Mouse (Mus musculus) stomach, postnatal 0 days (tissue): Measurements from ENCODE around the gene Crygn. TPM values are rescaled to one million over a fixed set of nuclear protein-coding genes. Genes with fewer than 3 reads are reported as not detected.
A peak's percentile ranks its signal among the peaks of the same experiment; 100 is the strongest.

Experiments used
- ATAC-seq: fragments of 200-750 bp; cut with Nextera tagmentation; 2 replicates; pipeline ENCODE4 v1.8.0; 2017; ENCODE audit not compliant: low FRiP score, low TSS enrichment
- DNase-seq: peaks from one replicate; pipeline ENCODE4 v3.0.0-alpha.2; 2016; ENCODE audit warnings: low spot score
- H3K27ac ChIP-seq: fragments of 300-500 bp; sonication (generic); replicated peaks from 2 replicates; pipeline ENCODE4 v1.5.1; 2014; ENCODE audit warnings: mild to moderate bottlenecking, control low read depth
- H3K27me3 ChIP-seq: fragments of 300-500 bp; sonication (generic); 2 replicates; pipeline ENCODE4 v1.6.1; 2014; ENCODE audit warnings: low read length; ENCODE audit not compliant: control insufficient read depth, insufficient read depth
- H3K36me3 ChIP-seq: fragments of 300-500 bp; sonication (generic); 2 replicates; pipeline ENCODE4 v1.6.1; 2014; ENCODE audit warnings: low read length, mixed read lengths; ENCODE audit not compliant: control insufficient read depth, insufficient read depth
- H3K4me1 ChIP-seq: fragments of 300-500 bp; sonication (generic); replicated peaks from 2 replicates; pipeline ENCODE4 v1.6.1; 2014; ENCODE audit warnings: antibody characterized with exemption; ENCODE audit not compliant: control insufficient read depth, insufficient read depth
- H3K4me2 ChIP-seq: fragments of 300-500 bp; sonication (generic); replicated peaks from 2 replicates; pipeline ENCODE4 v1.6.1; 2014; ENCODE audit warnings: low read depth, mild to moderate bottlenecking, control low read depth, moderate library complexity
- H3K4me3 ChIP-seq: fragments of 300-500 bp; sonication (generic); 2 replicates; pipeline ENCODE4 v1.5.1; 2014; ENCODE audit warnings: low read depth, low read length, control low read depth
- H3K9ac ChIP-seq: fragments of 300-500 bp; sonication (generic); 2 replicates; pipeline ENCODE4 v1.6.1; 2014; ENCODE audit warnings: mild to moderate bottlenecking, low read length, control low read depth, mixed read lengths
- H3K9me3 ChIP-seq: fragments of 300-500 bp; sonication (generic); 2 replicates; pipeline ENCODE4 v1.6.1; 2016; ENCODE audit warnings: low read length; ENCODE audit not compliant: control insufficient read depth
- CTCF ChIP-seq: IDR thresholded peaks from 2 replicates; pipeline ENCODE4 v1.5.1; 2016; ENCODE audit warnings: antibody characterized with exemption, low read depth, mild to moderate bottlenecking, moderate library complexity
- EP300 ChIP-seq: optimal IDR thresholded peaks from 2 replicates; pipeline ENCODE3; 2016; ENCODE audit warnings: antibody characterized with exemption
- WGBS: fragments of 180-500 bp; shearing (Covaris S2); extraction: QIAGEN DNeasy Blood & Tissue Kit; methylation state at CpG from one replicate; pipeline ENCODE4 v1.1.7; 2014; 5-methylcytosine and 5-hydroxymethylcytosine counted together
- polyA plus RNA-seq: library from polyadenylated mRNA; unstranded; fragments of >200 nt; fragmentation: Nextera tagmentation; extraction: Ambion mirVana; gene quantifications from 2 replicates; pipeline ENCODE4 v1.2.1, GENCODE M21; 2015

The Crygn gene
- polyA plus RNA-seq, 1 experiment from 2014 or later: 3.0 TPM

DNA sequence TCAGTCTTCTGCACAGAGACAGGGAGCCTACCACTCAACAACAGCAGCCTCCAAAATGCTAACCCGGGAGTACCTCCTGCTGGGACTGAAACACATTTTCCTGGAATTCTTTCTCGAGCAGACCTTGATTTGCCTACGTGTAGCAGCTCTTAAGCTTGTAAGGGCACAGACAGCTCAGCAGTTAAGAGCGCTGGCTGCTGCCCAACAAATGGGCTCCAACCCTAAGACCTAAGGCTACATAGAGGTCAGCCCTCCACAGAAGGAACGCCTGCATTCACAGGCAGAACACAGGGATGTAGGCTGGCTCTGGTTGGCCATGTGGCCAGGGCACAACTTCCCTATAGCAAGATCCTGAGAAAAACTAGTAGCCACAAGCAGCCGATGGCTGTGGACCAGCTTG is 31.9 kb downstream of the Crygn start:
- H3K4me1 ChIP-seq: peaks cover 11% of the 10 kb centered on the region

DNA sequence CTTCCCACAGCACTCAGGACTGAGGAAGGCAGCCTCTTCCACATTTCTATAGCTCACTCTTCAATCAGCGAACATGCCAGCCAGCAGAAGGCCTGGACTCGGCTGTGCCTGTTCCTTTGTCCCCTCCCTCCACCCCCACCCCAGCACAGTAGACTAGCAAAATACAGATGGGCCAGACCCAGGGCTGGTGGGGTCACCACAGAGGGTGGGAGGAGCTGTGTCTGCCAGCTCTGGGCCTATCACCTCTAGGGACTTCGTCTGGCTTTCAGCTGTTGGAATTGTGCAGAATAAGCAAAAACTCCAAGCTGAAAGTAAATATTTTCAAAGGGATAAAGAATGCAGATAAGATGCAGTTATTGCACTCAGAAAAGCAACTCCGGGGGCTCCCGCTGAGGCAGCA is 33.0 kb downstream of the Crygn start:
- Histone ChIP-seq H3K36me3 (no peaks in the 10 kb centered on the region), H3K27ac (peak overlapping the region; percentile 53; the same call in 1 of the 2 replicates), H3K9ac (no peak overlapping the region), H3K4me2 (no peak overlapping the region), H3K4me3 (no peak overlapping the region), H3K4me1 (peaks cover 8% of the 10 kb centered on the region), H3K9me3 (no peaks in the 10 kb centered on the region), H3K27me3 (no peaks in the 10 kb centered on the region)
- DNase-seq (no peak), ATAC-seq (peak; percentile 58; the same call in 1 of the 2 replicates)
- TF ChIP-seq CTCF (no peak), EP300 (no peak)
- 41% methylated on average over 5 of the region's 5 CpGs for WGBS

More for the DNA sequence above, 31.9 kb downstream of the Crygn start:
- 64% methylated on average over 6 of the region's 6 CpGs for WGBS
- Histone ChIP-seq H3K36me3 (no peaks in the 10 kb centered on the region), H3K4me3 (no peak overlapping the region), H3K27me3 (no peaks in the 10 kb centered on the region), H3K9ac (no peak overlapping the region), H3K27ac (no peak overlapping the region), H3K9me3 (no peaks in the 10 kb centered on the region), H3K4me2 (no peak overlapping the region)
- TF ChIP-seq CTCF: no peak
- no peak for TF ChIP-seq EP300
- no peak for ATAC-seq
- no peak for DNase-seq

DNA sequence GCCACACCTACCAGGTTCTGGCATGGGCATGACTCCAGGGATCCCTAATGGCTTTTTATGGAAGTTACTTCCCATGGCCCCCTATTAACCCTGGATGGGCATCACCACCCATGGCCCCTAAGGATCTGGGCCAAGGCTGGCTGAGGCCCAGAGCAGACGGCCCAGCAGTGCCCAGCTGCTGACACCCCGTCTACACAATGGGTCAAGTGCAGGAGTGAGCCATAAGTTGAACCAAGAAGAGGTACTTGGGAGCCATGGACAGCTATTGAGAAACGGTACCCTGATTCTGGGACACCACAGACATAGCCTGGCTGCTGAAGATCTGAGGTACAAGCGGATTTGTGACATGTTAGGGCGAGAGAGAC is 33.6 kb downstream of the Crygn start:
- no peaks in the 10 kb centered on the region for H3K27me3 ChIP-seq
- TF ChIP-seq CTCF (no peak), EP300 (no peak)
- ATAC-seq (no peak), DNase-seq (no peak)
- H3K4me1 ChIP-seq: peaks cover 7% of the 10 kb centered on the region
- H3K36me3 ChIP-seq: no peaks in the 10 kb centered on the region
- 53% methylated on average over 5 of the region's 5 CpGs for WGBS
- H3K9me3 ChIP-seq: no peaks in the 10 kb centered on the region
- peak overlapping the region; percentile 53 for H3K27ac ChIP-seq
- no peak overlapping the region for H3K4me2 ChIP-seq
- H3K9ac ChIP-seq: no peak overlapping the region
- no peak overlapping the region for H3K4me3 ChIP-seq

DNA sequence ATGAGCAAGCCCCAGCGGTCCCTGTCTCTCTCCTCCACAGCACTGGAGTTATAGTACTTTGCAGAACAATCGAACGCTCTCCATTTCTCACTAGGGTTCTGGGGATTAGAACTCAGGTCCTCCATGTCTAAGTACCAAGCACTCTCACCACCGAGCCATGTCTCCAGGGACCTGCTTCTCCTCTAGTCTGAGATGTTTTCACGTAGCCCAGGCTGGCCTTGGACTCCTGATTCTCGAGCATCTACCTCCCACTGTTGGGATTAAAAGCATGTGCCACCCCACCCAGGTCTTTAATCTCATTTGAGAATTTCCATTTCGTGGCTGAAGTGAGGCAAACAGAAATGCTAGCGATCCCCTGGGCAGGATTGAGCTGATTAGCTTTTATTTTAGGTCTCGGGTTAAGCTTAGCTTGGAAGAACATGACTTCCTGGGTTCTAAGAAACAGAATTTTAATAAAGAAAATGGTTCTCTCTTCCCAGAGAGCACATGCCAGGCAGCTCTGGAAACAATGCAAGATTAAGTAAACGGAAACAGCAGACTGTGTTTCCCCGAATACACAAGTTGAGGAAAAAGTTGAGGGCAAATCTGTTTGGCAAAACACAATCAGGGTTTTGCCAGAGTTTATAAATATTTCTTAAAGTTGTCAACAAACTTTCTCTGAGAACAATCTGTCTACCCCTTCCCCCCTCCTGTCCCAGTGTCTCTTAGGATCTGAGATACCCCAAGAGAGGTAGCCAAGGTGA is 34.1 kb downstream of the Crygn start:
- no peak for DNase-seq

DNA sequence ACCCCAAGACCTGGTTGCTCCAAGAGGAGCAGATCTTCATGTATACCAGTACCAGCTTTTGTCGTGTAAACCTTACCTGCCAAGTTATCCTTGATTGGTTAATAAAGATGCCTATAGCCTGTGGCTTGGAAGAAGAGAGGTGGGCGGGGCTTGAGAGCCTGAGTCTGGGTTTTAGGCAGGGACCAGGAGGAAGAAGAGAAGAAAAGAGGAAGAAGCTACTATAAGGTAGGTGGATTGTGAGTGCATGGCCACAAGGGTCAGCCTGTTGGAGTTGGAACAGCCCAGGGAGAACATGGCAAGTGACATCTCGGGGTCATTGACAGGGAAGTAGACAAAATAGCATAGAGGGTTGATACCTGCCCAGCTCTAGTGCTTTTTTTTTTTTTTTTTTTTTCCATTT is 38.0 kb downstream of the Crygn start:
- no peak overlapping the region for H3K27ac ChIP-seq
- no peak overlapping the region for H3K4me2 ChIP-seq
- H3K4me1 ChIP-seq: peaks cover 7% of the 10 kb centered on the region; the same call in 1 of the 2 replicates
- H3K4me3 ChIP-seq: no peak overlapping the region
- 85% methylated on average over 3 of the region's 3 CpGs for whole genome bisulfite sequencing
- ATAC-seq (no peak), DNase-seq (no peak)
- H3K9ac ChIP-seq: no peak overlapping the region
- no peaks in the 10 kb centered on the region for H3K27me3 ChIP-seq
- H3K9me3 ChIP-seq: no peaks in the 10 kb centered on the region
- H3K36me3 ChIP-seq: no peaks in the 10 kb centered on the region
- TF ChIP-seq EP300 (no peak), CTCF (no peak)

More for the DNA sequence above, 34.1 kb downstream of the Crygn start:
- peaks cover 7% of the 10 kb centered on the region for H3K4me1 ChIP-seq
- H3K36me3 ChIP-seq: no peaks in the 10 kb centered on the region
- H3K4me3 ChIP-seq: no peak overlapping the region
- no peak overlapping the region for H3K4me2 ChIP-seq
- no peak for ATAC-seq
- peak overlapping the region; percentile 53 for H3K27ac ChIP-seq
- H3K9ac ChIP-seq: no peak overlapping the region
- whole genome bisulfite sequencing: 61% methylated on average over 11 of the region's 11 CpGs
- no peaks in the 10 kb centered on the region for H3K27me3 ChIP-seq
- no peaks in the 10 kb centered on the region for H3K9me3 ChIP-seq
- TF ChIP-seq CTCF: no peak
- TF ChIP-seq EP300: no peak

DNA sequence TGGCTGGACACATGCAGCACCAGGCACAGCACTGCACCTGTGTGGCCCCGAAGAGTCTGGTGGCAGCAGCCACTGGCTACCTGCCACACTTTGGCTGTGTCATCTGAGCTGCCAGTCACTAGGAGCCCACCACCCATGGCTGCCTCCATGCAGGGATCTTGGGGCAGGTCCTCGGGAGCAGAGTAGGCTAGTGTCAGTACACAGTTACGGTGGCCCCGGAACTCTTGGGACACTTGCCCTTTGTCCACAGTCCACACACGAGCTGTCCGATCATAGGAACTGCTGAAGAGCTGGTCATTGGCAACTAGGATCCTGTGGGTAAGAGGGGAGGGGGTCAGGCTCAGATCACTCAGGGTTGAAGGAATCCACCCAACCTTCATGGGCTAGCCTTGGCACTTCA is 39.7 kb downstream of the Crygn start:
- no peak overlapping the region for H3K4me3 ChIP-seq
- TF ChIP-seq CTCF: no peak
- no peak for TF ChIP-seq EP300
- H3K9ac ChIP-seq: no peak overlapping the region
- 93% methylated on average over 6 of the region's 6 CpGs for WGBS
- no peak overlapping the region for H3K4me2 ChIP-seq
- no peaks in the 10 kb centered on the region for H3K36me3 ChIP-seq
- ATAC-seq (peak; percentile 5; the same call in 1 of the 2 replicates), DNase-seq (no peak)
- no peak overlapping the region for H3K27ac ChIP-seq
- H3K4me1 ChIP-seq: no peaks in the 10 kb centered on the region
- H3K27me3 ChIP-seq: no peaks in the 10 kb centered on the region
- no peaks in the 10 kb centered on the region for H3K9me3 ChIP-seq
